Mouse (Mus musculus) myocyte (in vitro differentiated cells): Measurements from ENCODE around the gene Tuba1b.

ENCODE experiments used
- CEBPB ChIP-seq: IDR thresholded peaks from 2 replicates; pipeline ENCODE4 v1.6.1; 2011; ENCODE audit warnings: mild to moderate bottlenecking, moderate library complexity; ENCODE audit not compliant: poor library complexity, insufficient read depth, severe bottlenecking
- POLR2A ChIP-seq: IDR thresholded peaks from one replicate; pipeline ENCODE4 v1.6.1; 2011; ENCODE audit warnings: low read depth, mild to moderate bottlenecking, control low read depth, moderate library complexity; ENCODE audit not compliant: insufficient read length

- TF ChIP-seq POLR2A (no peak), CEBPB (no peak)
Measured at GRCm38 (mm10) chr15:98980012-98980614, 45.7 kb upstream of the Tuba1b start.
